Mouse (Mus musculus) cerebellum, adult 2 months (tissue): Measurements from ENCODE around the gene Clint1.

ENCODE experiments used
- CTCF ChIP-seq: fragments of 200-500 bp; IDR thresholded peaks from 2 replicates; pipeline ENCODE4 v1.5.1; 2011; ENCODE audit warnings: low read depth, mild to moderate bottlenecking, control low read depth, low read length, moderate library complexity, borderline replicate concordance; ENCODE audit not compliant: insufficient read depth
- POLR2A ChIP-seq: fragments of 200-500 bp; IDR thresholded peaks from 2 replicates; pipeline ENCODE4 v1.6.1; 2011; ENCODE audit warnings: low read length, control low read depth, borderline replicate concordance; ENCODE audit not compliant: insufficient read depth

DNA sequence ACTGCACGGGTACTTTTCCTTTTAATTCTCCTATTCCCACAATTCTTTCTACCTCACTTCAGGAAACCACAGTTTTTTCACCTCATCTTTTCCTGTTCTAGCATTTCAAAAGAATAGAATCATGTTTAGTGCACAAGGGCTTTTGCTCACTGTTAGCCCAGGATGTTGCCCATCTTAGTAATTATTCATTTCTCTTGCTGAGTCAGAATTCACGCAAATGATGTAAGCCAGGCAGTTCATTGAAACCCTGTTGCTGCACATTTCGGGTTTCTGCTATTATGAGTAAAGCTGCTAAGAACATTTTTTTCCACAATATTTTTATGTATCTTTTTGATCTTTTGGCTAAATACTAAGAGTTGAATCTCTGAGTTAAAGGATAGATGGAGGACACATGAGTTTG, 11.5 kb upstream of the Clint1 start:
- TF ChIP-seq CTCF (no peak), POLR2A (no peak)
